Mouse (Mus musculus): ENCODE results near the gene Lingo2.
"Not testable (repeated sequence)": the region's sequence is repeated elsewhere in the genome, so short reads cannot be mapped to it uniquely, and the experiment has no call there.

The Lingo2 gene

DNA sequence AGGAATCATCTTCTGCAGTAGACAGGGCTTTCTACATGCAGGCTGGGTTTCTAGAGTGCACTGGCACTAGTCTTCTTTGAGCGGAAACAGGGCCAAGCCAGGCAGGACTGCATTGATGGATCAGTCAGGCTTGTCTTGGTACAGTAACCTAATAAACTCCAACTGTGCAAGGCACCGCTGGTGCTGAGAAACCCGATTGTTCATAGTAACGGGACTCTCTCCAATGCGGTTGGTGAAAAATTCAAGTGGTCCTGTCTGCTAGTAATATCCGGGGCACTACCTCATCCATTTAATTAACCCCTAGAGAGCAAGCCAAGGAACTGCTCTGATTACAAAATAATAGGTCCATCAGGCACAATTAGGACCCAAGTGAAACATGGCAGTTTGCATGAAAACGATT is 1106.4 kb downstream of the Lingo2 start:
- no peak for DNase-seq (ENCODE audit: low spot score)

DNA sequence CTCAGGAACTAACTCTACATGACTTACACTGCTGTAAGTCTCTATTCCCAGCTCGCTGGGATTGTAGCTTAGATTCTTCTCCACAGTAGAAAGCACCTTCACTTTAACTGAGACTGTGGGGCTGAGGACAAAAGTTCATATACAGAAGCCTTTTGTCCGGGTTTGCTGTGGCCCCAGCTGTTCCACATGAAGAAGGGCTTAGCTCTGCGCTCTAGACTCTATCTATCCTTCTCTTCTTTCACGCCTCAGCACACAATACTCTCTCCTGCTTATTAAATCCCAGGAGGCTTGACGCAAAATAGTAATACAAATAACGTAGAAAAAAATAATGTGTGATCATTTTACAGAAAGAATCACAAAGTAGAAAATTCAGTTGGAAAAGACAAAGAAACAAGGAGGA is 1107.0 kb downstream of the Lingo2 start:
- DNase-seq (ENCODE audit: low spot score) = no peak

DNA sequence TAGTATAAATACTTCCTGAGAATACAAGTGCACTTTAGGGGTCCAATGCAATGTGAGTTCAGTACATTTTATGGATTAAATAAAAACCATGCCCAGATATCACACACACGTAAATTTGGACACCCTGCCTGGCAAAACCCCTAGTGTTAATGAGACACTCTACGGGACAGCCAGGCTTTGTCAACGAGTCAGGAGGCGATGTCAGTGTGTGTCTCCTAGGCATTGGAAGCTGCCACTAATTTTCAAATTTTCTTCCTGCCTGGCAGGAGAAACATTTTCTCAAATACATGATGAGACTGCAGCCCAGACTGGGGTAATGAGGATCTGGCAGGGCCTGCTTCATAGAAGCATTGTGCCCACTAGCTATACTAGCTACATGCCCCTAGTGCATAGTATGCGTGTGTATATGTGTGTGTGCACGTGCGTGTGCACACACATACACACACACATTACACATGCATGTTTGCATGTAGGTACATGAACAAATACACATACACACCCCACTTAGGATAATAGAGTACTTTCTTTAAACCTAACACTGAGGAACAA is 1128.2 kb downstream of the Lingo2 start:
- DNase-seq (ENCODE audit: low spot score) = no peak

DNA sequence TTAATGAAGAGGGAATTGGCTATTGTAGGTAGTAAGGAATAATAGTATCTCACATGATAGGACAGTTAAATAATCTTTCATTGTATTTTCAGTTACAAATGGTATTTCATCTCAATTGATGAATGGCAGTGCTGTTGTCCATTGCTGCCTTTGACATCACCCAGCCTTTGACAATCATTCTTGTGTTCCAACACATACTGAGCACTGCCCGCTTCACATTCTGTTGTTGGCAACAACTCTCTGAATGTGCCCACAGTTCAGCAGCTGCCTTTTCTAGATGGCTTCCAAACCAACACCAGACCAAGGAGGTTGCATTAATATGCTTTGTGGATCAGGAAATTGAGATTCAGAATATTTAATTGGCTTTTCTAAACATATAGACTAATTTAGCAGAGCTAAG is 1130.8 kb downstream of the Lingo2 start:
- DNase-seq (ENCODE audit: low spot score) = no peak

DNA sequence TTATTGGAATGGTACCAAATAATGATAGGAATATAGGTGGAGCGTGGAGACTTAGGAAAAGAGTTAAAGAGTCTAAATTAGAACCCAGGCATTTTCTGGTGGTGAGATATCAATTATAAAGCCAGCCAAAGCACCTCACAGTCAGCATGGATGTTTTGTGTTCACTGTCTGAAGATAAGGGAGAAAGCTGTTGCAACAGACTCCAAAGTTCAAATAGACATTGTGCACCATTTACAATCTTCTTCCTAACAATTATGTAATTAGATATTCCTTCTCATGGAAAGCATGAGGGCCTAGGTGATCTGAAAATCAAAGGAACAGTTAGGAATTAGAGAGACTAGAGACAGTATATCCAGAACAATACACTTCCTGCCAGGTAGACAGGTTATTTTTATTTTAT is 1136.8 kb downstream of the Lingo2 start:
- no peak for DNase-seq (ENCODE audit: low spot score)

DNA sequence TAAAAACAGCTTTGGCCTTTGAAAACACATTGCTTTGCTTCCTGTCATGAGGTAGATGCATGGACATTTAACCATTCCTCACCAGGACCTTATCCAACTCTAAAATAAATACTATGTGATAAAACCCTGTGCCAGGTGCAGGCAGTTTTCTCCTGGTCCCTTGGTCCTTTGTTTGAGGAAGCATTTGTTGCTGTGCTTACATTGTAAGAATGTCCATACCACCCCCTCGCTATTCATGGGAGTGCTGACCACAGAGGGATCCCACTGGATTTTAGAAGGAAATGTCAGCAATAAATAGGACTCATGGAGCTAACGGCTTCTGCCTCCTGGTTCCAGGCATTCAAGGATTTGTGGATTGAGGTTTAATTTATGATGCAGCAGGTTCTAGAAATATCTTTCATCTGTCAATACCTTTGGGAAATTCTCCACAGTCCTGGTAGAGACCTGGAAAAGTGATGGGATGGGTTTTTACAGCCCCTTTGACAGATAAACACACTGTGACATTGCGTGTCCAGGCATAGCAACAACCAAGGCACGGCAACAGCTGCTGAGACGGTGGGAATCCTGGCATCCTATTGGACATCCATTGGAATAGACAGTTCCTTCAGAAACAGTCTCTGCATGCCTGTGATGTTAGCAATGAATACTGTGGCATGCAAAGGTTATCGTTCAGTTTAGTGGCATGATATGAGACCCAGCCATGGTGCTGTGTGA is 1143.9 kb downstream of the Lingo2 start:
- no peak for DNase-seq (ENCODE audit: low spot score)

DNA sequence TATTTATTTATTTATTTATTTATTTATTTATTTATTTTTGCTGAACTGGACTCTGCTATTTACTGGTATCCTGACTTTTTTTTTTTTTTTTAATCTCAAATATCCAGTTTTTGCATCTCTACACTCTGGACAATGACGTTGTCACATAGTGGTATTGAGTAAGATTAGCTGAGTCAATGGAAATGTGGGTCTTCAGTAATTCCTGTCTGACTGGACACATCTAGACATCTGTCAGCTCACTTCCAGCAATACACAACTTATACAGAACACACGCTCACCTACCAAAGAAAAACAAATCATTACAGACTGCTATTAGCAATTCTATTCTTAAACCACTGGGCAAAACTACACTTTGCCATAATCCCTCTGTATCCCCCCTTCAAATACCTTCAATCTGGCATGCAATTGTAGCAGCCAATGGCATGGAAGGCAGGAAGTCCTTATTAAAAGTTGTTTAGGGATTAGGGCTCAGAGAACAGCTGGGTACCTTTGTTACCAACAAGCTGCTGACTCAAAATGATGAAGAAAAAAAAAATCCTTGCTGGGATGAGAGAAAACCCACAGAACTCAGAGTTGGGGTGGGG is 1144.6 kb downstream of the Lingo2 start:
- DNase-seq (ENCODE audit: low spot score) = no peak

DNA sequence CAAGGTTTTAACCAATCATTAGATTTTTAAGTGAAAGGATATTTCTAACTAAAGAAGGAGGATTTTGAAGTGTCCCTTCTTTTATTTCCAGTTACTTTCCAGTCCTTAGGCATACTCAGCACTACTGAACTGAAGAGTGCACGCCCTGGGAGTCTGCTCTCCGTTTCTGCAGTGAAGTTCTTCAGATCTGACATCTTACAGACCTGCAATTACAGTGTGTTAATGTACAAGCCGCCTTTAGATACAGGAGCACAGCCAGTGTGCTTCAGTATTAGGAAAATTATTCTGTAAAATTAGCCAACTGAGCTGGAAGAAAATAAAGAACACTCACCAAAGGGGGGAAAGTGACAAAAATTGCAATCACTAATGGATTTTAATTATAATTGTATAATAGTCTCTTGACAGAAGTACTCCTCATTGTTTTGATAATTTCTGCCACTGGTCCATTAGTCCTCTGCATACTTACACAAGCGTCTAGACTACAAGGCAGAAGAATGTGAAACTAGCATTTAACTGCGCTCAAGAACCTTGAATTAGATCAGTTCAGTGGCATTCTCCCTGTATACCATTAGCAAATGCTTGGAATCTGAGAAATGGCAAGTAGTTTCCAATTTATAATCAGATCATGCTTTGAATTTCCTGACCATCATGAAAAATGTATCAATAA is 1167.2 kb downstream of the Lingo2 start:
- DNase-seq (ENCODE audit: low spot score) = no peak

DNA sequence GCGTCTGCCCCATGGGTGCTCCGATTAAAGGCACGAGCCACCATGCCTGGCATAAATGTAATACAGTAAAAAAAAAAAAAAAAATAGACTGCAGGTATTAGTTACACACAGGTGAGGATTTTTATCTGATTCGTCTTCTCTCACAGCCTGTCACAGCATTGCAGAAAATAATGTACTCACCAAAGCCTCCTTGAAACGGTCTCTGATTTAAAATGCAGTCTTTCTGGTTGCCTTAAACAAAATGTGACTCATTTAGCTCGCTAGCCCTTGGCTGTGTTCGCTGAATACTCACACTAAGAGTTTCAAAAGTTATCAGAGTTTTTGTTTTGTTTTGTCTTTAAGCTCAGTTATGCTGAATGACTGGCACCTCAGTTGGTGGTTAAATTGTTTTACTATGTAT is 1180.7 kb downstream of the Lingo2 start:
- no peak for DNase-seq (ENCODE audit: low spot score)

DNA sequence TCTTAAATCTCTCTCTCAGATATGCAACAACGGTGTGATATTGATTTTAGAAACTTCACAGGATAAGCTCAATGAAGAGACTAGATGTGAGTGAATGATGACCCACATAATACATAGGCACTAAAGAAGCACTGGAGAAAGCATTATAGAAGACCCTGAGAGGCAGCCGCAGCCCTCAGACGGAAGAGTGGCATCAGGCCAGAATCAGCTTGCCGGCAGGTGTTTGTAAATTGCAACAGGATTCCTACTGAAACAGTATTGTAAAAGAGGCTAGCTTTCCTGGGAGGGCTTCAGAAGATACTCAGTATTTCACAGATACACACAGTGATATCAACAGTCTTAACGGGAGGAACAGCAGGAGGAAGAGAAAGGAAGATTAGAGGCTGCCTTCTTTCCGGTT is 1184.6 kb downstream of the Lingo2 start:
- DNase-seq (ENCODE audit: low spot score) = no peak

DNA sequence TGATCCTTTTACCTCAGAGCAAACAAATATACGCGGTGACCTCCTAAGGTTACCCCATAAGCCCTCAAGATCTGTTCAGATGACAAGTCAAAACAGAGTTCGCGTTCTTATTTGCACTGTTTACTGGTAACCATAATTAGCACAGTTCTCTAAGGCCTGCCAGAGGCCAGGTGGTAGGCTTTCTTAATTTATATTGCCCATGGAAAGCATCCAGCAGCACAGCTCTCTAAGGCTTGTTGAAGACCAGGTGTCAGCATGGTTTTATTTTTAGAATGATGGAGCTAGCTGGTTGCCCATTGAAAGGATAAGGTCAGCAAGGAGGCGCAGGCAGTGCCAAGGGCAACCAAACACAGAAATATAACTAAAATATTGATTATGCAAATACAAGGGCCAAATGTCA is 1190.4 kb downstream of the Lingo2 start:
- DNase-seq (ENCODE audit: low spot score) = no peak

DNA sequence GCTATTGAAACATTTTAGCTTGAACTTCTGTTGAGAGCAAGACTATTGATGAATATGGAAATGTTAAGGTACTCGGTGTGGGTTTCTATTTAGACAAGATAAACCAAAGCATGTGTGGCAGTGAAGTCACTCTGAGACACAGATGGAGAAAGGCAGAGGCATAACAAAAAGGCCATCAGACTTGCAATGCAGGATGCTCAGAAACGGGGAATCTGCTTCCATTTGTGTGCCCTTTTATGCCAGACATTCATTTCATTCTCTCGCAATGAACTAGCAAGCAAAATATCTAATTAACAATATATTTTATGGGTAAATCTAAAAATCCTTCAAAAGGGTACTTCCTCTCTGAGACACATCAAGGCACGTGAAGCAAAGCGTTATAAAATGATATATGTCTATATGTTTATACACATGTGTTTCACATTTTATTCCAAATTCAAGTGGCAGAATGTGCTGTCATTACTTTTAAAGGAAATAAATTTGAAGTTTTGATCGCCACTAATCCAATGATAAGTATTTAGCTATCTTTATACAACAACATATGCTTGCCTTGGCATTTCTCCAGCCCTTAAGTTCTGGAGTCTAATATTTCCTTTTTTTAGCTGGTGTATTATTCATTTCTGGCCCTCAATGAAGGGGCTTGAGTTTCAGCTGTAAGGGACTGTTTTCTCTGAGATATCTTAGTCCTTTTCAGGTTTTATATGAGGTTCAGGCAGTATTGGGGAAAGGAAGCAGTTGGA is 1199.3 kb downstream of the Lingo2 start:
- no peak for DNase-seq (ENCODE audit: low spot score)

DNA sequence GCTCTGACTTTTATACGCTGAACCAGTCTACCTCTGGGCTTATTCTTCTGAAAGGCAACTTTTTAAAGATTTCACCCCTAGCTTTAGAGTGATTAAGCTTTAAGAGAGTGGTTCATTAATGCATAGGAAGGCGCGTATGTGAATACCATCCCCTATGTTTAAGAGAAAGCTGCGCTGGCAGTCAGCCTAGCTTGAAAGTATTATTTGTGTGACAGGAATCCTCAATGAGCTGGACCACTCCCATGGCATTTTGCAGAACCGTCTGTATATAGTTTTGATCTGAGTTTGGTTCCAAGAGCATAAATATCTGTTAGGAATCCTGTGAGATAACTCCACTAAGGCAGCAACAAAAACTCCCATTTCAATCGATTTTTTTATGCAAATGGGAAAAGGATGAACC is 1204.9 kb downstream of the Lingo2 start:
- no peak for DNase-seq (ENCODE audit: low spot score)

DNA sequence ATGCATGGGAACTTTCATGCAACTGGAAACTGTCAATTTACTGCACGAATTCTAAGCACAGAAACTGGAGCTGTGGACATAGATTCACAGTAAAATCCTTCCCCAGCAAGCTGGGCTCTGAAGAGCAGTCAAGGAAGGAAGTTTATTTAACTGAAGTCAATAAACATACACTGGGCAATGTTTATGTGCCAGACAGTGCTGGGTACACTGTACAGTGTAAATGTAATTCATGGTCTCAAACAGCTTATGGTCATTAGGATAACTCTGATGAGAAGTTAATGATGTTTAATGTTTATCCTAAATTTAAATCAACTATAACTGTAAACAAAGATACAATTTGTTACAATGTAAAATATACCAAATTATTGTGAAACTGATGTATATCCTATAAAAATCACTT is 1226.8 kb downstream of the Lingo2 start:
- no peak for DNase-seq (ENCODE audit: low spot score)

DNA sequence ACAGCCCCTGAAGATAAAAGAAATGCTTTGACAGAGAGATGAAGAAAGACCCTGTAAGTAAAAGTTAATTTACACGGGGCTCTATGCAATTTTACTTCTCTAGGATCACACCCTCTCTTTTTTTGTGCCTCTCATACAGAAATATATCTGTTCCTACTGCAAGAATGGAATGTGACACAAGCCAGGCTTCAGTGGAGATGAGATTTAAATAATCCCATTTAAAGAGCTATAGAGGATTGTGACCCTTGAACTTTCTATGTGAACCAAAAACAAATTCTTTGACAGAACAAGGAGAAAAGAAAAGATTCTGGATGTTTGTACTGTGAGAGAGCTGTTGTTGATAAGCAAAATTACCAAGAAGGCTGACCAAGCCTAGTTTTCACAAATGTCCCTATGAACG is 1247.4 kb downstream of the Lingo2 start:
- DNase-seq (ENCODE audit: low spot score) = no peak

DNA sequence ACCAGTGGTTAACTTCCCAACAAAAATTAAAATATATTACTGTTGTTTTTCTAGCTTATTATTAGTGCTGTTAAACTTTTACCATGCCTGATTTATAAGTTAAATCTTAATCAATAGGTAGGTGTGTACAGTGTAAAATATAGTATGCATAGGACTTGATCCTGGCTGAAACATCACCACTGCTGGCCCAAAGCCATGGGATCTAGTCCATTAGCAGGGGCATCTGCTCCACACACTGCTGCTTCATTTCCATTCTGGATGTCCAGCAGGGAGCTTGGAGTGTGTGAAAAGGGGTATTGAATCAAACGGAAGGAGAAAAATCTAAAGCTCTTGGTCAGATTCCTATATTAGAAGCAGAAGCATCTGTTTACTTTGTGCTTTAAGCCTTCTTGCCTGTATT is 1248.9 kb downstream of the Lingo2 start:
- no peak for DNase-seq (ENCODE audit: low spot score)

DNA sequence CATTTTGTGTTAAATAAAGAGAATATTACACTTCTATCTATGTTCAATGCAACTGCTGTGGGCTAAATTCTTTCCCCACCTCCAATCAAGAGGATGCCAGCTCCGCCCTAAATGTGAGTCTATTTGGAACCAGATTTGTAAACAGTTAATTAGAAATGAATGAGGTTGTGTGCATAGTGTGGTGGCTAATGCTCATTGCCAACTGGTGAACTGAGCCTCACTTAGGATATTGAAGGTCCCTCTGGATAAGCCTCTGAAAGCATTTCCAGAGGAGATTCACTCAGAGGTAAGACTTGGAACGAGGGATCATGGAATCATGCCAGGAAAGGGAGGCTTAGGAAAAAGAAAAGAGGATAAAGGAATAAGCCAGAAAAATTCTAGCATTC is 1256.4 kb downstream of the Lingo2 start:
- DNase-seq (ENCODE audit: low spot score) = no peak

DNA sequence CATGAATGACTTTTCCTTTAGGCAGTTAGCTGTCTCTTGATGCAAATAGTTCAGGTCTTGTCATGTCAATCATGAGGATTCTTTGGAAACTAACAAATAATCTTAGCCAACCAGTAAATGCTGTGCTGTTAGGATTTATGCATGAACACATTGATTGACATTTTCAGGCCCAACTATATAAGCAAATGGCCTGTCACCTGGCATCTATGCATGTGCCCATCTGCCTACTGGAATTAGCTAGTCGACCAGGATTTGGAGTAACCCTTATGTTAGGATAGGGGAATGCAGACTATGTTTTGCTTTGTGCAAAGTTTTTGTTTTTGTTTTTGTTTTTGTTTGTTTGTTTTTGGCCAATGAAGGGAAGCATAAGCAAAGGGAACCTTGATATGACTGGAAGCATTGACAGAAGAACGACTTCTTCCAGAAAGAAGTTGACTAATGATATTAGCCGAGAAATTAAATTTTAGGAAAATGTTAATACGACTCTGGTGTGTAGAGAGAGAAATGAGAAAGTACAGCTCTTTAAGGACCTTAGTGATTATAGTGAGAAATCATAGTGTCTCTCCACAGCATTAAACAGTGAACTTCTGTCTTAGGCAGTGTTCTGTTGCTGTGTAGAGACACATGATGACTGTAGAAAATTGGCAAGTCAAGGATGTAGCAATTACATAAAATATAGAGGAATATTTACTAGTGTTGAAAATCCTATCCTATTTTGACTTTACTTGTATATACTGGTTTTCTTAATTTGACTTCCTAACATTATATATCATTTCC is 1257.0 kb downstream of the Lingo2 start:
- no peak for DNase-seq (ENCODE audit: low spot score)

DNA sequence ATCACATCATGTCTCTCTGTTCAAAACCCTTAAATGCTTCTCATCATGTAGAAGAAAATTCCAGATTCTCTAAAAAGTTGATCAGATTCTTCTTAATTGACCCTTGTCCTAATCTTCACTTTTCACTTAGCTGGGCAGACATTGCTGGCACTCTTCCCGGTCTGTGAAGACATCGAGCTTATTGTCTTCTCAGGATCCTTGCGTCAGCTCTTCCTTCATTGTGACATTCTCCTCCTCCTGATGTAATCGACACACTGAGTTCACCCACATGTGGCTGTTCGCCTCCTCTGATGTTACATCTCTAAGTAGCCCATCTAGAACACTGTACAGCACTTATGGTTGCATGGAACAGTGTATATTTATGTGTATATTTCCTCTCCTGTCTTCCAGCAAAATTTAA is 1261.0 kb downstream of the Lingo2 start:
- no peak for DNase-seq (ENCODE audit: low spot score)

DNA sequence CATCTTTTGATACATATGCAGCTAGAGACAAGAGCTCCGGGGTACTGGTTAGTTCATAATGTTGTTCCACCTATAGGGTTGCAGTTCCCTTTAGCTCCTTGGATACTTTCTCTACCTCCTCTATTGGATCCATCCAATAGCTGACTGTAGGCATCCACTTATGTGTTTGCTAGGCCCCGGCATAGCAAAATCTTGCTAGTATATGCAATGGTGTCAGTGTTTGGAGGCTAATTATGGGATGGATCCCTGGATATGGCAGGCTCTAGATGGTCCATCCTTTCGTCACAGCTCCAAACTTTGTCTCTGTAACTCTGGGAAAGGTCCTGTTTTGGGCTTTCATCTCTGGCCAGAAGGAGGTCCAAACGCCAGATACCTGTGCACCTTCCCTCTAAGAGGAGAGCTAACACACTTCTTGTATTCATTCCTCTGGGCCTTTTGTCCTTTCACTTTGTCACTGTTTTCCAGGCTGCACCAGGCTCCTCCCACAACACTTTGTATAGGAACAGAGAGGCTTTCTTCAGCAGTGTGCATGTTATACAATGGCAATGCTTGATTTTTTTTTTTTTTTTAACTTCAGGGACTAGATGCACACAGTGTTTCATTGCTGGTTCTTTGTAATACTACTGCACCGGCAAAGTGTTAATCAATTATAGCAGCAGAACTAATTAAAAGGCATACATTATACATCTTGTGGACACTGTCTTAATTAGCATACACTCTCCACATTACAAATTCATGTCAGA is 1262.9 kb downstream of the Lingo2 start:
- not testable (repeated sequence) for DNase-seq (ENCODE audit: low spot score)

All from MN1 (cell line).